Mouse (Mus musculus) embryonic fibroblast, embryonic 13.5 days (primary cell): ENCODE measurements around the gene Entpd2.

Experiments
- CTCF ChIP-seq: IDR thresholded peaks from 2 replicates; pipeline ENCODE4 v1.5.1; 2011; ENCODE audit warnings: mild to moderate bottlenecking, control low read depth, low read length, moderate library complexity, borderline replicate concordance; ENCODE audit not compliant: insufficient read depth
- POLR2A ChIP-seq: IDR thresholded peaks from 2 replicates; pipeline ENCODE4 v1.6.1; 2011; ENCODE audit warnings: low read depth, mild to moderate bottlenecking, control low read depth, low read length, moderate library complexity

DNA sequence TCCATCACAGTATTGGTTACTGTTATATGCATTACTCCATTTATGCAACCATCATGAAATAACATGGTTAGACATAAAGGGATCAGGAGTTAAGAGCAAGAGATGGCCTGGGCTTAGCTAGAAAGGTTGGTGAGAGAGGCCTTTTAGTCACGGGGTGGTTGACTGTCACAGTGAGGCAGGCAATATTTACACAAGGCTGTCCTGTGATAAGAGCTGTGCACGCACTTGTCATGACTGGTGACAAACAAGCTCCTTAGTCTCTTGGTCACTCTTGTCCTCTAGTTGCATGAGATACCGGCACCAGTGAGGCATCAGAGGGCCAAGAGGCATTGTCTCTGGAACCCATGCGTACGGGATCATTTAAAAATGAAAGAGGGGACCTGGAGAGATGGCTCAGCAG lies 11.2 kb upstream of the Entpd2 start:
- TF ChIP-seq POLR2A (no peak), CTCF (no peak)
